Mouse (Mus musculus): Measurements from ENCODE around the gene Klhl21. TPM values are rescaled to one million over a fixed set of nuclear protein-coding genes. Genes with fewer than 3 reads are reported as not detected.

The Klhl21 gene
- polyA plus RNA-seq, 1 experiment from 2014 or later: 11.4 TPM

DNA sequence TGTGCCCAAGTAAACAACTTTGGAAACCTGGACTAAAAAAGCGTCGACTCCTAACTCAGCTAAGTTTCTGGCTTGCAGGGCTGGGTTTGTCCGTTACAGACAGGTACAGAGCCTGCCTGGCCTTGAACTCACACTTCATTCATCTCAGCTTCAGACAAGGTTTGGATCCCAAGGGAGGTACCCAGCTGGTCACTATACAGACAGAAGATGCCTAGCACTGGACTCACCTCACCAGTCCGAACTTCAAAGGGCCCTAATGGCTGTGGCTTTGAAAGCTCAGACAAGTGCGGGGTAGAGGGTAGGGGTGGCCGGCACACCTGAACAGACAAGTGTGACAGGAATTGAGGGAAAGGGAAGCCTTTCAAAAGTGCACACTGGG lies 19.5 kb upstream of the Klhl21 start:
- Histone ChIP-seq H3K9ac (ENCODE audit: low read depth, low read length) (no peak overlapping the region), H3K4me3 (ENCODE audit: low read depth, low read length) (peak overlapping the region; percentile 92), H3K9me3 (replicated peaks; ENCODE audit: control insufficient read depth, low read length) (no peaks in the 10 kb centered on the region), H3K4me1 (ENCODE audit: control insufficient read depth, insufficient read depth, low read length) (peaks cover 28% of the 10 kb centered on the region), H3K36me3 (ENCODE audit: control insufficient read depth, insufficient read depth, low read length) (peaks cover 16% of the 10 kb centered on the region), H3K4me2 (peak overlapping the region; percentile 84), H3K27me3 (ENCODE audit: control insufficient read depth, insufficient read depth, low read length) (no peaks in the 10 kb centered on the region), H3K27ac (ENCODE audit: low read depth, low read length) (peak overlapping the region; percentile 78)
- 33% methylated on average over 6 of the region's 6 CpGs for WGBS (ENCODE audit: insufficient replicate concordance)
- ATAC-seq (replicated peaks; ENCODE audit: insufficient number of reproducible peaks, low FRiP score, low TSS enrichment): no peak

DNA sequence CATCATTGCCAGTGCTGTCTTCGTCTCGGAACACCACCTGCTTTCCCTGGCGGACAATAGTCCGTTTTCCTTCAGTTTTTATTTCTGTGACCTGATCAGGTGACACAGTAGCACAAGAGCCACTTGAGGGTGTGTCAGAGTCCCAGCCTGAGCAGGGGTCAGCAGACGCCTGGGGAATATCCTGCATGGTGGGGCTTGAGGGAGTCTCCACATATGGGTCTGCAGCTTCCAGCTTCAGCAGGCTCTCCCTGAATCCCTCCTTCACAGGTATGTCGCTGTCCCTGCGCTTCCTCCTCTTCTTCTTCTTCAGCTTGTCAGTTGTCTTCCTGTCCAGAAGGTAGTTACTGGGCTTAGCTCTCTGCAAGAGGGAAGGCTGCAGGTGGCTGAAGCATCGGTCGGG lies 16.5 kb upstream of the Klhl21 start:
- Histone ChIP-seq H3K27ac (ENCODE audit: low read depth, low read length) (no peak overlapping the region), H3K4me3 (ENCODE audit: low read depth, low read length) (no peak overlapping the region), H3K9me3 (replicated peaks; ENCODE audit: control insufficient read depth, low read length) (no peaks in the 10 kb centered on the region), H3K4me2 (no peak overlapping the region), H3K9ac (ENCODE audit: low read depth, low read length) (no peak overlapping the region), H3K36me3 (ENCODE audit: control insufficient read depth, insufficient read depth, low read length) (peaks cover 16% of the 10 kb centered on the region), H3K27me3 (ENCODE audit: control insufficient read depth, insufficient read depth, low read length) (no peaks in the 10 kb centered on the region), H3K4me1 (ENCODE audit: control insufficient read depth, insufficient read depth, low read length) (peaks cover 23% of the 10 kb centered on the region)
- no peak for ATAC-seq (replicated peaks; ENCODE audit: insufficient number of reproducible peaks, low FRiP score, low TSS enrichment)
- whole genome bisulfite sequencing (ENCODE audit: insufficient replicate concordance): 83% methylated on average over 9 of the region's 9 CpGs

DNA sequence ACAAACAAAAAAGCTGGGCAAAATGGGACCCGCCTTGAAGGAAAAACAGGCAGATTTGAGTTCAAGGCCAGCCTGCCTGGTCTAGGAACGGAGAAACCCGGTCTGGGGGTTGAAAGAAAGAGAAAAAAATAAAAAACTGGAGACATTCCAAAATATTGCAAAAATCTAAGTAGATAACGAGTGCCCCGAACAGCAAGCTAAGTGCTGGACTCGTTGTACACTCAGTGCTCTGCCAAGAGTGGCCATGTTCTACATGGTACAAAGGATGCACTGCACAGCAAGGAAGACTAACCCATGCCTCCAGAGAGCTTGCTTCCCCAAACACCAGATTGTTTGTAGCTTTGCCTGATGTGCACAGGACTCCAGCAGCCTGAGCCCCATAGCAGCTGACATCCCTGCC lies 15.6 kb upstream of the Klhl21 start:
- Histone ChIP-seq H3K4me3 (ENCODE audit: low read depth, low read length) (no peak overlapping the region), H3K9ac (ENCODE audit: low read depth, low read length) (no peak overlapping the region), H3K4me1 (ENCODE audit: control insufficient read depth, insufficient read depth, low read length) (peaks cover 21% of the 10 kb centered on the region), H3K9me3 (replicated peaks; ENCODE audit: control insufficient read depth, low read length) (no peaks in the 10 kb centered on the region), H3K4me2 (peak overlapping the region; percentile 4; the same call in 1 of the 2 replicates), H3K27ac (ENCODE audit: low read depth, low read length) (no peak overlapping the region), H3K27me3 (ENCODE audit: control insufficient read depth, insufficient read depth, low read length) (no peaks in the 10 kb centered on the region), H3K36me3 (ENCODE audit: control insufficient read depth, insufficient read depth, low read length) (peaks cover 16% of the 10 kb centered on the region)
- WGBS (ENCODE audit: insufficient replicate concordance): 80% methylated on average over 6 of the region's 6 CpGs
- no peak for ATAC-seq (replicated peaks; ENCODE audit: insufficient number of reproducible peaks, low FRiP score, low TSS enrichment)

DNA sequence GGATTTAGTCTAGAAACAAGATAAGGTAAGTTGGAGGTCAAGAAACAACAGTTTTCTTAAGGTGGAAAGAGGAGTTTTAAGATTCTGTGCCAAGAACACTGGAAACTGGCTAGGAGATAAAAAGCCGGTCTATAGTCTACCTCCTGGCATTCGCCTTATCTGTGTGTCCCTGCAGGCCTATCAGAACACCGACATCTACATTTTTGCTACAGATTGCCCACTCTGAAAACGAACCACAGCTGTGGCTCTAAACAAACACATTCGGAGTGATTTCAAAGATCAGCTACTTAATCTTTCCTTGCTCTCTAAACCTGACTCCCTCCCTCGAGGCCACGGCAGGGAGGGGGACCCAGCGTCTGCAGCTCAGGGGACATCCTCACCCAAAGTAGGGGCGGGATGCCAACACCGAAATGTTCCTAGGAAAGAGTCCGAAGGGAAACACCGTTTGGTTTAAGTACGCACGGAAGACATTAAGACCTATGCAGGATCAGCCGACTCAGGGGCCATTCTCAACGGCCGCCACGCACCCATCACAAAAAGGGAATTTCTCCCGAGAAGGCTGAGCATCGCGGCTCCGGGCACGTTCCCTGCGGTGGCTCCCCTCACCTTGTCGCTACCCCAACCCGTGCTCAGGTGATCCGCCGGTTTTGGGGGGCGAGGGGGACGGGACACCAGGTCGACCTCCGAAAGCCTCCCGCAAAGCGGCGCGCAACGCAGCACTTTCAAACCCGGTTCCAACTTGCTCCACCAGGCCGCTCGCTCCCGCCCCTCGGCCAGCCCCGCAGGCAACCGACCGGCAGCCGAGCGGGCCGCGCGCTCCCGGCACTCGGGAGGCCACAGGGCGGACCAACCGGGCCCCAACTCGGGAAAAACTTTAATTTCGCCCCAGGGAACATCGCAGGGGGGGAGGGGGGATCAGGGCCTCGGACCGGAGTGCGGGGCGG lies 14.1 kb upstream of the Klhl21 start:
- no peaks in the 10 kb centered on the region for H3K9me3 ChIP-seq (replicated peaks; ENCODE audit: control insufficient read depth, low read length)
- ATAC-seq (replicated peaks; ENCODE audit: insufficient number of reproducible peaks, low FRiP score, low TSS enrichment): no peak
- peak overlapping the region; percentile 97 for H3K9ac ChIP-seq (ENCODE audit: low read depth, low read length)
- H3K4me2 ChIP-seq: peak overlapping the region; percentile 95
- H3K27me3 ChIP-seq (ENCODE audit: control insufficient read depth, insufficient read depth, low read length): no peaks in the 10 kb centered on the region
- WGBS (ENCODE audit: insufficient replicate concordance): 1% methylated on average over 60 of the region's 61 CpGs
- H3K4me1 ChIP-seq (ENCODE audit: control insufficient read depth, insufficient read depth, low read length): peaks cover 12% of the 10 kb centered on the region
- H3K27ac ChIP-seq (ENCODE audit: low read depth, low read length): peak overlapping the region; percentile 89
- H3K36me3 ChIP-seq (ENCODE audit: control insufficient read depth, insufficient read depth, low read length): peaks cover 16% of the 10 kb centered on the region
- peak overlapping the region; percentile 100 for H3K4me3 ChIP-seq (ENCODE audit: low read depth, low read length)

DNA sequence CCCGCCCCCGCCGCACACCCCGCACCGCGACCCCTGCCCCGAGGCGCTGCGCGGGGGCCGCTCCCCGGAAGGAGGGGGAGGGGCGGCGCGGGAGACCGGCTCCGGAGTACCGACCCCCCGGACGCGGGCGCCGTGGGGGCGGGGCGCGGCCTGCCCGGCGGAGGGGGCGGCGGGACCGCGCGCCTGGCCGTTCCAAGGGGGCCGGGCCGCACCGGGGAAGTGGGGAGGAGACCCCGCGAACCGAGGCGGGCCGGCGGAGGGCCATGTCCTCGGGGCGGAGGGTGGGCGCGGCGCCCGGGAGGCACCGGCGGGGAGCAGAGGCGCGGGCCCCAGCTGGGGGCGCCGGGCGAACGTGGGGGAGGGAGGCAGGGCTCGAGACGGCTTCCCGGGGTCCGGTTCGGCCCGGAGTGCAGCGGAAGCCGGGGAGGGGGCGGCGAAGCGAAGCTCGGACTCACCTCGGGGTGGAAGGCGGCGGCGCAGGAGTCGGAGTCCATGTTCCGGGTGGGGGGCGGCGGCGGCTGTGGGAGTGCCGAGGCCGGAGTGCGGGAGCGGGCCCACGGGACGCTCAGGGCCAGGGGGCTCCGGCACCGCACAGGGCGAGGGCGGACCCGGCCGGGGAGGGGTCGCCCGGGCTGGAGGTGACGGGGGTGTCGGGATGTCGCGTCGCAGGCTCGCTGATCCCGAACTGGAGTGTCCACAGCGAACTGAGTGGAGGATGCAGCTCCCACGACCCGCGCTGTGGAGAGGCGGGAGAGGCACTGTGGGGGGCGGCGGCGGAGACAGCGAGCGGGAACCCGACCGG lies 13.0 kb upstream of the Klhl21 start:
- Histone ChIP-seq H3K9ac (ENCODE audit: low read depth, low read length) (peak overlapping the region; percentile 97), H3K9me3 (replicated peaks; ENCODE audit: control insufficient read depth, low read length) (no peaks in the 10 kb centered on the region), H3K27me3 (ENCODE audit: control insufficient read depth, insufficient read depth, low read length) (no peaks in the 10 kb centered on the region), H3K27ac (ENCODE audit: low read depth, low read length) (peak overlapping the region; percentile 89), H3K4me3 (ENCODE audit: low read depth, low read length) (peak overlapping the region; percentile 100), H3K4me2 (peak overlapping the region; percentile 95), H3K4me1 (ENCODE audit: control insufficient read depth, insufficient read depth, low read length) (peaks cover 12% of the 10 kb centered on the region), H3K36me3 (ENCODE audit: control insufficient read depth, insufficient read depth, low read length) (peaks cover 13% of the 10 kb centered on the region)
- WGBS (ENCODE audit: insufficient replicate concordance): under 1% methylated on average over 60 of the region's 111 CpGs
- peak; percentile 15 for ATAC-seq (replicated peaks; ENCODE audit: insufficient number of reproducible peaks, low FRiP score, low TSS enrichment)

DNA sequence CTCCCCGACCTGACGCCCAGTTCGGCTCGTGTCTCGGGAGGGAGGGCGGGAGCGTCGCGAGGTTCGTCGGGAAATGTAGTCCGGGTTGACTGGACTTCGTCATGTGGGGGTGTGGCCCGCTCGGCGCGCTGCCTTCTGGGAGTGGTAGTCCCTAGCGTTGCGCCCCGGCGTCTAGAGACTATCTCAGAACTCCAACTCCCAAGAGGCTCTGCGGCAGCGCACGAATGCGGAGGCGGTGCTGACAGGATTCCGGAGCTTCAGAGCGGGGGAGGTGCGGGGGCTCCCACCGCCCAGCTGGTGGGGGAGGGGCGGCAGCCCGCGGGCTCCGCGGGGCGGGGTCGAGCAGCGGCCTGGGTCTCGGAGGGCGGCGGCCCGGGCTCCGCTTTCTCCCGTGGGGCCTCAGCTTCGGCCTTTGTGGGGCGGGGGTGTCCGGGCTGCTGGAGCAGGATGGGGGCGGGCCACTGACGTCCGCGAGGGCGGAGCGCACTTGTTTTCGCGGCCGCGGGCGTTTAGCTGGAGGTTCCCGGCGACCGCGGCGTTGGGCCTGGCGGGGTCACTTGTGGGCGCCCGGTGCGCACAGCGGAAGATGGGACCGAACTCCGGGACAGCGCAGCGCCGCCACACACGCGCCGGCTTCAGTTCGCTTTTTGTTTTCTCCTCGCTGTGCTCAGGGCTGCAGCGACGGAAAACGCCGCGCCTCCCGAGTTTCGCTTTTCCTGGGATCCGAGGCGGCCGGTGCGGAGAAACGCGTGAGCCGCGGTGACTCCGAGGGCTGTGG lies 12.2 kb upstream of the Klhl21 start, which contains the start of gene Phf13:
Gene Phf13 (minus strand): TSS at position 86 of the 778 bp plus-strand sequence.
- peak within 1 kb of the TSS; percentile 100 for H3K4me3 ChIP-seq (ENCODE audit: low read depth, low read length)
- H3K9me3 ChIP-seq (replicated peaks; ENCODE audit: control insufficient read depth, low read length): no peaks in the 10 kb centered on the region
- under 1% methylated on average over 75 of the region's 94 CpGs for WGBS (ENCODE audit: insufficient replicate concordance)
- no peaks in the 10 kb centered on the region for H3K27me3 ChIP-seq (ENCODE audit: control insufficient read depth, insufficient read depth, low read length)
- H3K36me3 ChIP-seq (ENCODE audit: control insufficient read depth, insufficient read depth, low read length): peaks cover 8% of the 10 kb centered on the region
- H3K9ac ChIP-seq (ENCODE audit: low read depth, low read length): peak within 1 kb of the TSS; percentile 97
- ATAC-seq (replicated peaks; ENCODE audit: insufficient number of reproducible peaks, low FRiP score, low TSS enrichment): peak; percentile 95
- H3K4me1 ChIP-seq (ENCODE audit: control insufficient read depth, insufficient read depth, low read length): peaks cover 12% of the 10 kb centered on the region
- H3K27ac ChIP-seq (ENCODE audit: low read depth, low read length): peak within 1 kb of the TSS; percentile 89
- peak within 1 kb of the TSS; percentile 95 for H3K4me2 ChIP-seq

DNA sequence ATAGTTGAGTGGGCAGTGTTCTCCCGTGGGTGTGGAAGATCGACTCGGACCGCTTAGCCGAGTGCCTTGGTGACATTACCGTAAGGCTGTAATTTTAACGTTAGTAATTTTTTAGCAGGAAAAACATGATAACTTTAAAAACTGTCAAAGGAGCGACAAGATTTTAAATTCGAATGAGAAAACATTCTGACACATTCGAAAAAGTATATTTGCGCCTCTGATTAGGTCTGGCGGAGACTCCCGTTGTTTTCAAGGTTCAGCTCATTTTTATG lies 11.7 kb upstream of the Klhl21 start:
- WGBS (ENCODE audit: insufficient replicate concordance): 6% methylated on average over 13 of the region's 13 CpGs
- Histone ChIP-seq H3K4me2 (peak overlapping the region; percentile 67), H3K4me3 (ENCODE audit: low read depth, low read length) (peak overlapping the region; percentile 100), H3K4me1 (ENCODE audit: control insufficient read depth, insufficient read depth, low read length) (peaks cover 12% of the 10 kb centered on the region), H3K9ac (ENCODE audit: low read depth, low read length) (peak overlapping the region; percentile 85), H3K27ac (ENCODE audit: low read depth, low read length) (peak overlapping the region; percentile 82), H3K27me3 (ENCODE audit: control insufficient read depth, insufficient read depth, low read length) (no peaks in the 10 kb centered on the region), H3K36me3 (ENCODE audit: control insufficient read depth, insufficient read depth, low read length) (peaks cover 4% of the 10 kb centered on the region), H3K9me3 (replicated peaks; ENCODE audit: control insufficient read depth, low read length) (no peaks in the 10 kb centered on the region)
- ATAC-seq (replicated peaks; ENCODE audit: insufficient number of reproducible peaks, low FRiP score, low TSS enrichment): no peak

DNA sequence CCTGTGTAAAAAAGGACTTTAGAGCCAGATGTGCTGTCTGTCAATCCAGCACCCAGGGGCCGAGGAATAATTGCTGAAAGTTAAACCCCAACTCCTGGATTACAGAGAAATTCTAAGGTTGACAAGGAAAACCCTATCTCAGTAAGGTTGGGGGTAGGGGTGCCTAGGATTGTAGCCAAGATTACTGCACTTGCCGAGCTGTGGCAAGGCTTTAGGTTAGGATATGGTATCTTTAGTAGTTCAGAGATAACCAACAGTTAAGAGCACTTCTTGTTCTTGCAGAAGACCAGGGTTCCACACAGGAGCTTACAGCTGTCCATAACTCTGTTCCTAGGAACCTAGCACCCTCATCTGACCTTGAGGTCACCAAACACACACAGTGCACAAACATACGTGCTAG lies 10.9 kb upstream of the Klhl21 start:
- WGBS (ENCODE audit: insufficient replicate concordance): 51% methylated on average over 3 of the region's 3 CpGs
- Histone ChIP-seq H3K4me2 (peak overlapping the region; percentile 67), H3K4me1 (ENCODE audit: control insufficient read depth, insufficient read depth, low read length) (peaks cover 12% of the 10 kb centered on the region), H3K9ac (ENCODE audit: low read depth, low read length) (no peak overlapping the region; the same call in 1 of the 2 replicates), H3K9me3 (replicated peaks; ENCODE audit: control insufficient read depth, low read length) (no peaks in the 10 kb centered on the region), H3K36me3 (ENCODE audit: control insufficient read depth, insufficient read depth, low read length) (no peaks in the 10 kb centered on the region), H3K4me3 (ENCODE audit: low read depth, low read length) (peak overlapping the region; percentile 100; the same call in 1 of the 2 replicates), H3K27me3 (ENCODE audit: control insufficient read depth, insufficient read depth, low read length) (no peaks in the 10 kb centered on the region), H3K27ac (ENCODE audit: low read depth, low read length) (no peak overlapping the region)
- no peak for ATAC-seq (replicated peaks; ENCODE audit: insufficient number of reproducible peaks, low FRiP score, low TSS enrichment)

All from heart, embryonic 11.5 days (tissue).